Mouse (Mus musculus): ENCODE data around the gene Rab30.

- no peak for TF ChIP-seq CTCF (IDR thresholded peaks at IDR 0.05; ENCODE audit: low read depth)
- TF ChIP-seq EP300 (optimal IDR thresholded peaks at IDR 0.05) = no peak
Measured at GRCm38 (mm10) chr7:92817242-92817641, 75.8 kb downstream of the Rab30 start.
